Mouse (Mus musculus): Measurements from ENCODE around the gene Gpr156.

DNA sequence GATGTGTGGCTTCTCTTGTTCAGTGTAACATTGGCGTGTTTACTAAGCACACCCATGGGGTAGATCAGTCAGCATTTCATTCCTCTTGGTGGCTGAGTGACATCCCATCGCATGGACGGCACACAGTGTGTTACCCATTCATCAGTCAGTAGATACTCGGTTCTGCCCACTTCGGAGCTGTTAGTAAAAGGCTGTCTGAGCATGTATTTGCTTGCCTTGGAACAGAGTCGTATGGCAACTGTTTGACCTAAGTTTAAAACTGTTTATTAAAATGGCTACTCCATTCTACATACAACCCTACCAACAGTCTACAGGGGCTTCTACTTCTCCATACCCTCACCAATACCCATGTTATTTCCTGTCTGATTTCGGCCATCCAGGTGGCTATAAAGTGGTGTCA lies 50.6 kb downstream of the Gpr156 start:
- TF ChIP-seq ZC3H11A (IDR thresholded peaks at IDR 0.05; ENCODE audit: low read depth, low read length), result no peak
- TF ChIP-seq PAX5 (IDR thresholded peaks at IDR 0.05; ENCODE audit: low read length), result no peak
- no peak for TF ChIP-seq CTCF (conservative IDR thresholded peaks at IDR 0.05 in 1 of 2, IDR thresholded peaks at IDR 0.05 in 1 of 2; ENCODE audit: low read depth in 2 of 2, low read length in 2 of 2)
- no peak for TF ChIP-seq BHLHE40 (IDR thresholded peaks at IDR 0.05; ENCODE audit: low read depth, low read length)
- no peak for TF ChIP-seq HCFC1 (IDR thresholded peaks at IDR 0.05; ENCODE audit: low read depth, low read length)
- no peak for TF ChIP-seq ZKSCAN1 (IDR thresholded peaks at IDR 0.05; ENCODE audit: borderline replicate concordance, low read depth, low read length)
- TF ChIP-seq MAFK (IDR thresholded peaks at IDR 0.05; ENCODE audit: insufficient replicate concordance, low read length), result no peak
- TF ChIP-seq USF1 (IDR thresholded peaks at IDR 0.05; ENCODE audit: low read depth, low read length), result no peak
- TF ChIP-seq POLR2AphosphoS2 (IDR thresholded peaks at IDR 0.05; ENCODE audit: low read depth, low read length), result no peak

All from CH12.LX (cell line).